Mouse (Mus musculus): Measurements from ENCODE around the gene Smpd1.

- TF ChIP-seq POLR2A (IDR thresholded peaks at IDR 0.05; ENCODE audit: low read depth, low read length) (no peak), CTCF (conservative IDR thresholded peaks at IDR 0.05; ENCODE audit: insufficient read depth, insufficient read length, low read depth, low read length) (no peak)
Measured at GRCm38 (mm10) chr7:105516669-105517360, 37.3 kb upstream of the Smpd1 start.
